16 mouse cellular contexts compared by ENCODE assay signal in genomic region chr7:137220436-137220835, GRCm38 (mm10).
"Had no signal": no experiment of that assay in that cellular context is flagged by ENCODE, and none has a peak within 500 bp of the region (broad histone marks: within the 10 kb centered on the region; RNA-seq: fewer than 3 reads in every experiment).

No protein-coding gene starts in this region.

- H3K36me3 ChIP-seq: stomach, embryonic 15.5 days had no signal

- H3K27me3 ChIP-seq: midbrain, embryonic 12.5 days; neural tube, embryonic 12.5 days had no signal

- H3K9me3 ChIP-seq: midbrain, embryonic 10.5 days; midbrain, embryonic 12.5 days; neural tube, embryonic 12.5 days; stomach, embryonic 15.5 days had no signal

- H3K4me1 ChIP-seq: stomach, embryonic 15.5 days had no signal

- DNase-seq: lung, adult 18-20 months; lung, embryonic 14.5 days; lung, postnatal 10 days; lung, postnatal 4 days; midbrain, embryonic 14.5 days; right cerebral cortex, postnatal 14 days; thymus, adult 2 months; thymus, postnatal 25 days; thymus, postnatal 4 days had no signal

- H3K4me2 ChIP-seq: lung, embryonic 14.5 days; midbrain, embryonic 12.5 days; neural tube, embryonic 12.5 days; stomach, embryonic 15.5 days had no signal

- H3K4me3 ChIP-seq: midbrain, embryonic 10.5 days; midbrain, embryonic 12.5 days; myocyte; neural tube, embryonic 12.5 days; stomach, embryonic 15.5 days had no signal

- H3K27ac ChIP-seq: midbrain, embryonic 10.5 days; midbrain, embryonic 12.5 days; neural tube, embryonic 12.5 days; stomach, embryonic 15.5 days; stomach, postnatal 0 days had no signal

- H3K9ac ChIP-seq: lung, embryonic 14.5 days; midbrain, embryonic 12.5 days; neural tube, embryonic 12.5 days; stomach, embryonic 15.5 days had no signal

- ATAC-seq: midbrain, embryonic 16.5 days had no signal
